Mouse (Mus musculus) myocyte (in vitro differentiated cells): ENCODE results near the gene Hip1.

Experiments
- CEBPB ChIP-seq: IDR thresholded peaks from 2 replicates; pipeline ENCODE4 v1.6.1; 2011; ENCODE audit warnings: mild to moderate bottlenecking, moderate library complexity; ENCODE audit not compliant: poor library complexity, insufficient read depth, severe bottlenecking
- E2F4 ChIP-seq: IDR thresholded peaks from one replicate; pipeline ENCODE4 v1.6.1; 2011; ENCODE audit warnings: mild to moderate bottlenecking, control low read depth, moderate library complexity; ENCODE audit not compliant: insufficient read depth
- MAX ChIP-seq: IDR thresholded peaks from one replicate; pipeline ENCODE4 v1.6.1; 2011; ENCODE audit warnings: low read depth, mild to moderate bottlenecking, control low read depth
- MYOG ChIP-seq, 3 experiments: IDR thresholded peaks; one replicate each; pipeline ENCODE4 v1.6.1; 2011; ENCODE audit warnings: control low read depth in 2 of 3, low read depth in 2 of 3, mild to moderate bottlenecking in 2 of 3; ENCODE audit not compliant: insufficient read length in 2 of 3, control insufficient read depth in 1 of 3, insufficient read depth in 1 of 3
- POLR2A ChIP-seq: IDR thresholded peaks from one replicate; pipeline ENCODE4 v1.6.1; 2011; ENCODE audit warnings: low read depth, mild to moderate bottlenecking, control low read depth, moderate library complexity; ENCODE audit not compliant: insufficient read length
- POLR2AphosphoS2 ChIP-seq: IDR thresholded peaks from one replicate; pipeline ENCODE4 v1.6.1; 2011; ENCODE audit warnings: low read depth, control low read depth; ENCODE audit not compliant: insufficient read length
- REST ChIP-seq: IDR thresholded peaks from one replicate; pipeline ENCODE4 v1.6.1; 2011; ENCODE audit warnings: mild to moderate bottlenecking, control low read depth, moderate library complexity; ENCODE audit not compliant: insufficient read depth, insufficient read length
- SRF ChIP-seq: IDR thresholded peaks from one replicate; pipeline ENCODE4 v1.6.1; 2011; ENCODE audit warnings: low read depth; ENCODE audit not compliant: control insufficient read depth, insufficient read length
- TCF12 ChIP-seq: IDR thresholded peaks from one replicate; pipeline ENCODE4 v1.6.1; 2011; ENCODE audit warnings: mild to moderate bottlenecking, control low read depth; ENCODE audit not compliant: poor library complexity, insufficient read depth, severe bottlenecking
- TCF3 ChIP-seq: IDR thresholded peaks from one replicate; pipeline ENCODE4 v1.6.1; 2011; ENCODE audit warnings: low read depth, control low read depth; ENCODE audit not compliant: insufficient read length
- USF1 ChIP-seq: IDR thresholded peaks from one replicate; pipeline ENCODE4 v1.6.1; 2011; ENCODE audit warnings: low read depth, mild to moderate bottlenecking, control low read depth, moderate library complexity

DNA sequence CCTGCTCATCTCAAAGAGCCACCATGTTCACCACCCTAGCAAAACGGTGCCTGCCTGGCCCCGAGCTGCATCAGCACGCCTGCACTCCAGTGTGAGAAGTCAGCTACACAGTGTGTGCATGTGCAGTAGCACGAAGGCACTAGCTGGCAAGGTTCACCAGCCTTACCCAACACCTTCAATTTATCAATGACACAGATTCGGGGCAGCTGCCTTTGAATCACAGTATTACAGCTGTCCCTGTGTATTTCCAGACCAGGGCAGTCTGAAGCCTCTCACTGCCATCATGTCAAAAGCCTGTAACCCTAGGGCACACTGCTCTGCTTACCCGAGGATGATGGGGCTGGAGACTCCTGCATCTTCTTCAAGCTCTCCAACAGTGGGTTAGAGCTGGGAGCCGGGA is 162.2 kb downstream of the Hip1 start:
- TF ChIP-seq TCF12: no peak
- TF ChIP-seq POLR2A: no peak
- TF ChIP-seq MAX: no peak
- no peak for TF ChIP-seq USF1
- TF ChIP-seq E2F4: no peak
- TF ChIP-seq MYOG (IDR thresholded peaks at IDR 0.05; ENCODE audit: control insufficient read depth in 1 of 3, insufficient read depth in 1 of 3, insufficient read length in 2 of 3, low read depth in 2 of 3): no peak
- no peak for TF ChIP-seq CEBPB
- TF ChIP-seq REST: no peak
- TF ChIP-seq SRF: no peak
- no peak for TF ChIP-seq POLR2AphosphoS2
- no peak for TF ChIP-seq TCF3
